Mouse (Mus musculus) MEL (cell line): ENCODE measurements around the gene Flrt1. TPM values are rescaled to one million over a fixed set of nuclear protein-coding genes. Genes with fewer than 3 reads are reported as not detected.

Experiments used
- DNase-seq: peaks from one replicate; pipeline ENCODE4 v3.0.0; 2011; ENCODE audit warnings: low read depth, low spot score
- H3K27ac ChIP-seq: 2 replicates; pipeline ENCODE4 v1.5.1; 2012; ENCODE audit warnings: low read depth, mild to moderate bottlenecking, control low read depth, low read length, moderate library complexity; ENCODE audit not compliant: control insufficient read depth
- H3K27me3 ChIP-seq, 2 experiments: fragments of 150-350 bp in 1 of 2; sonication (generic) in 1 of 2; 2 replicates each; pipeline ENCODE4 v1.6.1; 2012; ENCODE audit warnings: low read length in 2 of 2, mild to moderate bottlenecking in 2 of 2, improper control_type of control experiment in 1 of 2, moderate library complexity in 1 of 2; ENCODE audit not compliant: insufficient read depth in 2 of 2, control insufficient read depth in 1 of 2
- H3K36me3 ChIP-seq, 2 experiments: 2 replicates each; pipeline ENCODE4 v1.6.1; 2012 to 2014; ENCODE audit warnings: low read length in 2 of 2, improper control_type of control experiment in 1 of 2, inconsistent platforms in 1 of 2, mild to moderate bottlenecking in 1 of 2; ENCODE audit not compliant: insufficient read depth in 2 of 2, control insufficient read depth in 1 of 2
- H3K4me1 ChIP-seq, 2 experiments: fragments of 150-350 bp in 1 of 2; sonication (generic) in 1 of 2; 2 replicates each; pipeline ENCODE4 v1.6.1; 2012; ENCODE audit warnings: low read length in 2 of 2, improper control_type of control experiment in 1 of 2, mild to moderate bottlenecking in 1 of 2; ENCODE audit not compliant: insufficient read depth in 2 of 2, control insufficient read depth in 1 of 2
- H3K4me3 ChIP-seq, 2 experiments: fragments of 150-350 bp in 1 of 2; sonication (generic) in 1 of 2; 2 replicates each; pipeline ENCODE4 v1.5.1; 2012; ENCODE audit warnings: low read depth in 2 of 2, low read length in 2 of 2, mild to moderate bottlenecking in 2 of 2, moderate library complexity in 2 of 2, control low read depth in 1 of 2, improper control_type of control experiment in 1 of 2; ENCODE audit not compliant: control insufficient read depth in 1 of 2, insufficient read depth in 1 of 2
- H3K79me2 ChIP-seq: 2 replicates; pipeline ENCODE4 v1.6.1; 2012; ENCODE audit warnings: mild to moderate bottlenecking, low read length, moderate library complexity; ENCODE audit not compliant: control insufficient read depth, poor library complexity, insufficient read depth
- H3K9ac ChIP-seq: 2 replicates; pipeline ENCODE4 v1.6.1; 2012; ENCODE audit warnings: low read depth, mild to moderate bottlenecking, control low read depth, low read length, moderate library complexity; ENCODE audit not compliant: control insufficient read depth, poor library complexity, severe bottlenecking
- H3K9me3 ChIP-seq: fragments of 150-350 bp; sonication (generic); replicated peaks from 2 replicates; pipeline ENCODE4 v1.6.1; 2012; ENCODE audit warnings: mild to moderate bottlenecking, low read length, improper control_type of control experiment, moderate library complexity; ENCODE audit not compliant: insufficient read depth
- BHLHE40 ChIP-seq: IDR thresholded peaks from 2 replicates; pipeline ENCODE4 v1.6.1; 2012; ENCODE audit warnings: low read depth, mild to moderate bottlenecking, inconsistent platforms, low read length, improper control_type of control experiment, borderline replicate concordance
- CHD2 ChIP-seq: IDR thresholded peaks from 2 replicates; pipeline ENCODE4 v1.6.1; 2011; ENCODE audit warnings: low read length, improper control_type of control experiment
- ELF1 ChIP-seq: IDR thresholded peaks from 2 replicates; pipeline ENCODE4 v1.6.1; 2014; ENCODE audit warnings: low read depth, mild to moderate bottlenecking, inconsistent platforms, low read length, improper control_type of control experiment, moderate library complexity
- EP300 ChIP-seq, 2 experiments: IDR thresholded peaks; 2 replicates each; pipeline ENCODE4 v1.6.1; 2011; ENCODE audit warnings: improper control_type of control experiment in 2 of 2, low read length in 2 of 2, low read depth in 1 of 2, mild to moderate bottlenecking in 1 of 2
- ETS1 ChIP-seq: IDR thresholded peaks from 2 replicates; pipeline ENCODE4 v1.6.1; 2012; ENCODE audit warnings: low read depth, mild to moderate bottlenecking, inconsistent platforms, low read length, improper control_type of control experiment, moderate library complexity
- HCFC1 ChIP-seq: IDR thresholded peaks from 2 replicates; pipeline ENCODE4 v1.6.1; 2012; ENCODE audit warnings: low read depth, mild to moderate bottlenecking, inconsistent platforms, low read length, improper control_type of control experiment, moderate library complexity
- JUND ChIP-seq: IDR thresholded peaks from 2 replicates; pipeline ENCODE4 v1.6.1; 2011; ENCODE audit warnings: low read depth, mild to moderate bottlenecking, improper control_type of control experiment, low read length
- MAX ChIP-seq: IDR thresholded peaks from 2 replicates; pipeline ENCODE4 v1.6.1; 2011; ENCODE audit warnings: low read length, improper control_type of control experiment
- MEF2A ChIP-seq: IDR thresholded peaks from 2 replicates; pipeline ENCODE4 v1.6.1; 2014; ENCODE audit warnings: low read depth, mild to moderate bottlenecking, inconsistent platforms, low read length, improper control_type of control experiment; ENCODE audit not compliant: poor library complexity, insufficient replicate concordance, severe bottlenecking; ENCODE audit errors: extremely low read depth
- MXI1 ChIP-seq: IDR thresholded peaks from 2 replicates; pipeline ENCODE4 v1.6.1; 2011; ENCODE audit warnings: mild to moderate bottlenecking, low read depth, low read length, improper control_type of control experiment
- MYC ChIP-seq: IDR thresholded peaks from 2 replicates; pipeline ENCODE4 v1.6.1; 2011; ENCODE audit warnings: low read depth, mild to moderate bottlenecking, low read length, improper control_type of control experiment, moderate library complexity
- NELFE ChIP-seq: IDR thresholded peaks from 2 replicates; pipeline ENCODE4 v1.6.1; 2011; ENCODE audit warnings: low read depth, low read length, improper control_type of control experiment
- NRF1 ChIP-seq: IDR thresholded peaks from 2 replicates; pipeline ENCODE4 v1.6.1; 2014; ENCODE audit warnings: low read depth, mild to moderate bottlenecking, inconsistent platforms, low read length, improper control_type of control experiment, moderate library complexity; ENCODE audit not compliant: poor library complexity, insufficient read depth, severe bottlenecking
- POLR2AphosphoS2 ChIP-seq: IDR thresholded peaks from 2 replicates; pipeline ENCODE4 v1.6.1; 2011; ENCODE audit warnings: low read length, improper control_type of control experiment
- POLR2AphosphoS5 ChIP-seq: IDR thresholded peaks from 2 replicates; pipeline ENCODE4 v1.6.1; 2012; ENCODE audit warnings: low read depth, borderline replicate concordance, mild to moderate bottlenecking, inconsistent platforms, low read length, moderate library complexity, mixed read lengths
- SIN3A ChIP-seq: IDR thresholded peaks from 2 replicates; pipeline ENCODE4 v1.6.1; 2012; ENCODE audit warnings: low read length, improper control_type of control experiment, inconsistent platforms
- TBP ChIP-seq: IDR thresholded peaks from 2 replicates; pipeline ENCODE4 v1.8.0; 2011; ENCODE audit warnings: low read depth, low read length, improper control_type of control experiment
- TCF12 ChIP-seq: IDR thresholded peaks from 2 replicates; pipeline ENCODE4 v1.6.1; 2014; ENCODE audit warnings: low read depth, mild to moderate bottlenecking, inconsistent platforms, low read length, improper control_type of control experiment, moderate library complexity
- USF1 ChIP-seq: IDR thresholded peaks from 2 replicates; pipeline ENCODE4 v1.6.1; 2014; ENCODE audit warnings: low read depth, mild to moderate bottlenecking, inconsistent platforms, low read length, improper control_type of control experiment, moderate library complexity
- USF2 ChIP-seq, 2 experiments: IDR thresholded peaks; 2 replicates each; pipeline ENCODE4 v1.6.1; 2011 to 2012; ENCODE audit warnings: improper control_type of control experiment in 2 of 2, low read length in 2 of 2, borderline replicate concordance in 1 of 2, inconsistent platforms in 1 of 2, low read depth in 1 of 2, mild to moderate bottlenecking in 1 of 2; ENCODE audit not compliant: insufficient read depth in 1 of 2
- ZKSCAN1 ChIP-seq: IDR thresholded peaks from 2 replicates; pipeline ENCODE4 v1.6.1; 2012; ENCODE audit warnings: low read depth, mild to moderate bottlenecking, inconsistent platforms, low read length, improper control_type of control experiment, moderate library complexity
- polyA plus RNA-seq, 2 experiments: library from polyadenylated mRNA; stranded (reverse) in 1 of 2; unstranded in 1 of 2; fragments of >175 nt in 1 of 2; fragments of >200 nt in 1 of 2; gene quantifications; 2 replicates each; pipeline versions ENCODE4 v1.2.1 to v1.2.4; 2012; ENCODE audit warnings: low replicate concordance in 2 of 2, low read depth in 1 of 2; ENCODE audit not compliant: insufficient read length in 2 of 2, insufficient read depth in 1 of 2, missing spikeins in 1 of 2
- total RNA-seq: library from RNA; depleted of rRNA; stranded (reverse); fragments of 300-350 nt; gene quantifications from 2 replicates; pipeline ENCODE4 v1.2.3, GENCODE M21; 2012

Gene Flrt1
- total and polyA plus RNA-seq, 3 experiments: not detected

DNA sequence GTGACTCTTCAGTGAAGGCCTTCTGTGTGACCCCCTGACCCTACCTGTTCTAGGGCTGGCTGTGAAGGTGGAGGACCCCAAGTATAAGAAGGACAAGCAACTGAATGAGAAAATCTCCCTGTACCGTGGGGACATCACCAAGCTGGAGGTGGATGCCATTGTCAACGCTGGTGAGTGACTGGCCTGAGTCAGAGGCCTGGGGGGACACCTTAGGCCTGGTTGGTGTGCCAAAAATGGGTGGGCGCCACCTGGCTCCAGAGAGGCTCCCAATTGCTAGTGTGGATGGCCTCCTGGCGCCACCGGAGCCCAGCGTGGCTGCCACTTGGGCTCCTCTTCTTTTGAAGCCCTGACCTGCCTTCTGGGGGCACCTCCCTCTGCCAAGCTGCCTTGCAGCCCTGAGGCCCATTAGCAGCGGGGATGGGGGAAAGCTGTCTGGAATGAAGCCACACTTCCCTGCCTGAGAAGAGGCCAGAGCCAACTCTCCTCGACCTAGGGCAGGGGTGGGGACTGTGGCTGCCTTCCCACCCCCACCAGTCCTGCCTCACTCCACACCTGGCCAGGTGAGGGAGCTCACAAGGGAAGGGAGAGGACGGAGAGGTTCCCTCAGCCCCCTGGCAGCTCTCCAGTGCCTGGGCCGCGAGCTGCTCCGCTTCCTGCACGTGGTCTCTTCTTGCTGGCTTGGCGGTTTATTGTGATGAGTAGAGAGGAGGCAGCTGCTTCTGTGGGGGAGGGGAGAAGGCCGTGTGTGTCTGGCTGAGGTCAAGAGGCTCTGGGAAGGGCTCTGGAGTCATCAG lies 39.3 kb downstream of the Flrt1 start:
- no peaks in the 10 kb centered on the region for H3K27me3 ChIP-seq
- H3K79me2 ChIP-seq: no peaks in the 10 kb centered on the region
- peak overlapping the region; percentile 55 for H3K27ac ChIP-seq
- DNase-seq: peak; percentile 76
- H3K4me1 ChIP-seq: peaks cover 4 to 27% of the 10 kb centered on the region in 2 experiments; a peak in 3 of 4 replicates
- H3K9ac ChIP-seq: peak overlapping the region; percentile 52
- TF ChIP-seq JUND: no peak
- TF ChIP-seq CHD2: peak; percentile 44
- no peak for TF ChIP-seq MEF2A
- no peak for TF ChIP-seq POLR2AphosphoS5
- TF ChIP-seq TCF12: peak; percentile 41; the same call in 1 of the 2 replicates
- TF ChIP-seq MXI1: peak; percentile 91
- TF ChIP-seq ETS1: peak; percentile 65; the same call in 1 of the 2 replicates
- TF ChIP-seq MYC: peak; percentile 80
- no peak for TF ChIP-seq POLR2AphosphoS2
- TF ChIP-seq MAX: peak; percentile 90
- TF ChIP-seq TBP: peak; percentile 43; the same call in 1 of the 2 replicates
- TF ChIP-seq NELFE: 0 out of 2 replicates have a peak, but pooled peaks have one; percentile 35
- no peak for TF ChIP-seq NRF1
- TF ChIP-seq EP300 (IDR thresholded peaks at IDR 0.05; ENCODE audit: low read depth in 1 of 2, low read length in 2 of 2): peak in 1 of 2 experiments; percentile 55; a peak in 2 of 4 replicates
- TF ChIP-seq ELF1: 0 out of 2 replicates have a peak, but pooled peaks have one; percentile 18
- TF ChIP-seq HCFC1: 0 out of 2 replicates have a peak, but pooled peaks have one; percentile 29
- TF ChIP-seq USF2 (IDR thresholded peaks at IDR 0.05; ENCODE audit: borderline replicate concordance in 1 of 2, insufficient read depth in 1 of 2, low read depth in 1 of 2, low read length in 2 of 2): no peak
- TF ChIP-seq BHLHE40: peak; percentile 66; the same call in 1 of the 2 replicates
- TF ChIP-seq USF1: peak; percentile 87
- TF ChIP-seq ZKSCAN1: no peak
- peak; percentile 88 for TF ChIP-seq SIN3A
- peak overlapping the region; percentile 27 to 45; a peak in 3 of 4 replicates for H3K4me3 ChIP-seq
- peaks cover 0 to 5% of the 10 kb centered on the region in 2 experiments; a peak in 1 of 4 replicates for H3K36me3 ChIP-seq
- H3K9me3 ChIP-seq: no peaks in the 10 kb centered on the region
